Mouse (Mus musculus): Measurements from ENCODE around the gene Ddx46.
A peak's percentile ranks its signal among the peaks of the same experiment; 100 is the strongest.
"Not testable (repeated sequence)": the region's sequence is repeated elsewhere in the genome, so short reads cannot be mapped to it uniquely, and the experiment has no call there.

Ddx46 gene

DNA sequence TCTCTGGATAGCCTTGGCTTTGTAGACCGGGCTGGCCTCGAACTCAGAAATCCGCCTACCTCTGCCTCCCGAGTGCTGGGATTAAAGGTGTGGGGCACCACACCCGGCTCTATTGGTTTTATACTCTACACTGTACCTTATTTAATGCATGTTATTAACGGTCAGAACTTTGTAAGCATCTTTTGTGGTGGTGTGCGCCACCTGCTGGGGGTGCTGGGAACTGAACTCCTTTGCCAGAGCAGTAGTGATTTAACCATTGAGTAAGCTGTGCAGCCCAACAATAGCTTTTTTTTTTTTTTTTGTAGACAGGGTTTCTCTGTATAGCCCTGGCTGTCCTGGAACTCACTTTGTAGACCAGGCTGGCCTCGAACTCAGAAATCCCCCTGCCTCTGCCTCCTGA, 5.7 kb downstream of the Ddx46 start:
- peak; percentile 92 for DNase-seq

DNA sequence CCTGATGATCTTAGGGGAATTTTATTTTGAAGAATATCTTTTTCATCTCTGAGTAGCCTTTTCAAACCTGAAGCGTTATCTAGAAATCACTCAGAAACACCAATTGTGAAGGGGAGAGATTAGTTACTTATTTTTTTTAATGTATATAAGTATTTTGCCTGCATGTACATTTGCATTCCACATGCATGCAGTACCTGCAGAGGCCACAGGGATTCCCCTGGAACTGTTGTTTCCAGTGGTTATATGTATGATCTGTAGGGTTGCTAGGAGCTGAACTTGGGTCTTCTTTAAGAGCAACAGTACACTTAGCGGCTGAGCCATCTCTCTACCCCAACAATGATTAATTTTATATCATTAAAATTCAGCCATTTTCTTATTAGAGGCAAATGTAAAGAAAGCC, 9.7 kb downstream of the Ddx46 start:
- peak; percentile 13 for DNase-seq

GRCm38 (mm10) chr13:55650098-55650497, 15.3 kb downstream of the Ddx46 start:
- DNase-seq: peak; percentile 28

GRCm38 (mm10) chr13:55650980-55651379, 16.2 kb downstream of the Ddx46 start:
- DNase-seq: no peak

DNA sequence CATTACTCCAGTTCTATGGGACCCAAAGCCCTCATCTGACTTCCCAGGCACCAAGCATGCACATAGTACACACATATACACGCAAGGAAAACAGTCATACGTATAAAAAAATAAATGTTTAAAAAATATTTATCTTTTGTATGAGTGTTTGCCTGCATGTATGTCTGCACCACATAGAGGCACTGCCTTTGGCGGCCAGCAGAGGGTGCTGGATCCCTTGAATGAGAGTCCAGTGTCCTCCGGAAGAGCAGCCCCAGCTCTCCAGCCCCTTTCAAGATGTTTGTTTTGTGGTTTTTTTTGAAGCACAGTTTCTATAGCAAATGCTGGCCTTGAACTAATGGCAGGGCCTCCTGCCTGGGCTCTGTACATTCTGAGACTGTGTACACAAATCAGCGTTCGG, 33.7 kb downstream of the Ddx46 start:
- peak; percentile 65 for DNase-seq

GRCm38 (mm10) chr13:55672711-55673110, 37.9 kb downstream of the Ddx46 start:
- no peak for DNase-seq

DNA sequence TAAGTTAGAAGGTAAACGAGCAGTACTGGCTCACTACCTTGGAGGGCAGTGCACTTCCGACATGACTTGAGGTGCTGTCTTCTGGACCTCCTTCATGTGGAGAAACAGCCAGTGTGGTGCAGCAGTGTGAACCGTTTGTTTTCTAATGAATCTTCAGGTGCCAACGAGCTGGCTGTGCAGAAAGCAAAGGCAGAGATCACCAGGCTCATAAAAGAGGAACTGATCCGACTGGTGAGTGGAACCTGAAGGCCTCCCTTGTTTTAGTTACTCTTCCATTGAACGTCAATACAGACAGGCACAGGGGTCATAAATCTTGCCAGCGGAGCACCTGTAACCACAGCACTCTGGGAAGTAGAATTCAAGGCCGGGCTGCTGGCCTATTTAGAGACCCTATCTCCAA, 42.5 kb downstream of the Ddx46 start:
- no peak for DNase-seq

DNA sequence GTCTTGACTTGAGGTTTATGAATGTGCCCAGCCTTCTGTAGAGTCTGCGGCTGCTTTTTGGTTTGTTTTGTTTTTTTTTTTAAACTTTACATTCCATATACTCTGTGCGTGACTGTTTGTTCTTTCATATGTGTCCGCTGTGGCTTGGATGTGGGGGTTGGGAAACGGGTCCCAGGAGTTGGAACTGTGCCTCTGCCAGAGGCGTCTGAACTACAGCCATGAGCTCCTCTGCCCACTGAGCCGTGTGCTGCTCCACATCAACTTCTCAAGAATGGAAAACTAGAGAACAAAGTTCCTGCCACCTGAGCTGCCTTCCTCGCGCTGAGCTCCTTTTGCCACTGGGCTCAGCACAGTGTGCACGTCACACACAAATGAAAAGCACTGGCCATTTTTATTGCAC, 47.4 kb downstream of the Ddx46 start:
- no peak for DNase-seq

GRCm38 (mm10) chr13:55683581-55683980, 48.8 kb downstream of the Ddx46 start:
- no peak for DNase-seq

GRCm38 (mm10) chr13:55686107-55686633, 51.3 kb downstream of the Ddx46 start:
- no peak for DNase-seq

GRCm38 (mm10) chr13:55687927-55688602, 53.2 kb downstream of the Ddx46 start:
- DNase-seq: no peak

GRCm38 (mm10) chr13:55692535-55693242, 57.9 kb downstream of the Ddx46 start, which contains the start of gene B230219D22Rik:
B230219D22Rik (plus strand) TSS chr13:55693124.
- DNase-seq: peak; percentile 88

- DNase-seq: peak; percentile 31
These were observed 58.5 kb downstream of the Ddx46 start for GRCm38 (mm10) chr13:55693243-55693721.

DNA sequence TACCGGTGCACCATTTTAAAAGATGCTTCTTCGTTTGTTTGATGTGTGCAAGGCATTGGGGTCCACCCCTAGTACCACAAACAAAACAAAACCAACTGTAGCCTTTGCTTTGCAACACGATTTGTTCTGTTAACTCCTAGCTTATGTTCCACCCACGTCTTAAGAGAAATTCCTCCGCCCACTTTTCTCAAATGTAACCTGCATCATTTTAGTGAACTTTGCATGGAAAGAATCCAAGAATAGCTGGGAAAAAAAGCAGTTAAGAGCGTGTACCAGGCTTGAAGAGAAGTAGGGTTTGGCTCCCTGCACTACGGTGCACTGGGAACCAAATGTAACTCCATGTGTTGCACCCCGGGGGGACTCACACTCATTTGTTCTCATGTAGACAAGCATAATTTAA, 59.3 kb downstream of the Ddx46 start:
- DNase-seq: no peak

GRCm38 (mm10) chr13:55695989-55696388, 61.2 kb downstream of the Ddx46 start:
- not testable (repeated sequence) for DNase-seq

DNA sequence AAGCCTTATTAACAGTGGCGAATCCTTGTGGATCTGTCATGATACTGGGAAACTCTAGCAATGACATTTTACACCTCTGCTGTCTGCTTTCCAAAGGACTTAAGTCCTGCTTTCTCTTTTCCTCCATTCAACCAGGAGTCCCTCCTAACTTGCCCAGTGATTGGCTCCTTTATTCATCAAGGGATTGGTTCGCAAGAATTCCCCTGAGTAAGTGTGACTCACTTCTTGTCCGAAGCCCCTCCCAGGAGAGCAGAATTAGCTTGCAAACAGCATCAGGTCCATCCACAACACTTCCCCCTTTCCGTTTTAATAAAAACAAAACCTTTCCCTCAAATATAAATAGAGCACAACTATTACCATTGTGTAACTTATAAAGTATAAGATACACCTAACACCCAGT, 69.5 kb downstream of the Ddx46 start:
- DNase-seq: no peak

DNA sequence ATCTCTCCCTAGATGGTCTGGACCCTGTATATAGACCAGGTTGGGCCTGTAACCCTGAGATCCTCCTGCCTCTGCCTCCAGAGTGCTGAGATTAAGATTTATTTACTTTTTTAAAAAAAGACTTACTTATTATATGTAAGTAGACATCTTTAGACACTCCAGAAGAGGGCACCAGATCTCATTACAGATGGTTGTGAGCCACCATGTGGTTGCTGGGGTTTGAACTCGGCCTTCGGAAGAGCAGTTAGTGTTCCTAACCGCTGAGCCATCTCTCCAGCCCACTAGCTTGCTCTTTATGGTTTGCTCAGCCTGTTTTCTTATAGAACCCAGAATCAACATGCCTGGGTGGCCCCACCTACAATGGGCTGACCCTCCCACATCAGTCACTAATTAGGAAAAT, 78.0 kb downstream of the Ddx46 start:
- DNase-seq: no peak

DNA sequence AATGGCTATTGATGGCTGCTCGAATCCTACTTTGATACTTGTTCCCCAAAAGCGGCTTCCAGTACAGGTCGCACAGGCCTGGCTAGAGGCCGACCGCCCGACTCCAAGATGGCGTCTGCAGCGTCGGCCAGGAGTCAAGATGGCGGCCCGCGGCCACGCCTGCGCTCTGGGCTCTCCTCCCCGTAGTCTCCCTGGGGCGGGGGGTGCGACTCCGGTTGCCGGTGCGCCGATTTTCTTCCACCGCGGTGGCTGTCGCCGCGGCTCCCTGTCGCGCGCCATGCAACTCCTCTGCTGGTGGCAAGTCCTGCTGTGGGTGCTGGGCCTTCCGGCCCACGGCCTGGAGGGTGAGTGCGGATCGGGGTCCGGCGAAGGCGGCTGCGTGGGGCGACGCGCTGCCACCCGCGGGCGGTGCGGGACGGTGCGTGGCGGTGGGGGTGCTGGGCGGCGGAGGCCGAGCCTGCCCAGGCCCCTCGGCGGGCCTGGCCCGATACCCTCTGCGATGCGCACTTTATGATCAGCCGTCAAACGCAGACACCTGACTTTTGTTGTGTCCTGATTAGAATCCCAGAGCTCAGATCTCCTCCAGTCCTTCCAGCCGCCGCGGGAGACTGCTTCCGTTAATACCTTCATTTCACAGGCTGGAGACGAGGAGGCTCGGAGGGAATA, 79.8 kb downstream of the Ddx46 start, which contains the start of gene Txndc15:
Gene Txndc15 (plus strand): TSS at position 150 of the 666 bp plus-strand sequence.
- peak; percentile 88 for DNase-seq

DNA sequence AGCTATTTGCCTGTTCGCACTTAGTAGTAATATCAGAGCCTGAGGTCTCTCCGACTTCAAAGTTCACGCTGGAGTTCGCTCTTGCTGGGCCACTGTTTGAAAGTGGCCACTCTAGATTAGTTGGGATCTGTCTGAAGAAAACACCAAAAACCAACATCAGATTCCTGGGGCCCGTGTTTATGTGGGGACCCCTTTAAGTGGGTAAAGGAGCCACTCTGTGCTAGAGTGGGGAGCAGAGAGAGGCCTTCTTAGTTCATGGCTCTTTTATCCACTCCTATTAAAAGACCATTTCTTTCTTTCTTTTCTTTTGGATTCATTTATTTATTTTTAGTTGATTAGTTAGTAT, 80.3 kb downstream of the Ddx46 start:
- DNase-seq: no peak

DNA sequence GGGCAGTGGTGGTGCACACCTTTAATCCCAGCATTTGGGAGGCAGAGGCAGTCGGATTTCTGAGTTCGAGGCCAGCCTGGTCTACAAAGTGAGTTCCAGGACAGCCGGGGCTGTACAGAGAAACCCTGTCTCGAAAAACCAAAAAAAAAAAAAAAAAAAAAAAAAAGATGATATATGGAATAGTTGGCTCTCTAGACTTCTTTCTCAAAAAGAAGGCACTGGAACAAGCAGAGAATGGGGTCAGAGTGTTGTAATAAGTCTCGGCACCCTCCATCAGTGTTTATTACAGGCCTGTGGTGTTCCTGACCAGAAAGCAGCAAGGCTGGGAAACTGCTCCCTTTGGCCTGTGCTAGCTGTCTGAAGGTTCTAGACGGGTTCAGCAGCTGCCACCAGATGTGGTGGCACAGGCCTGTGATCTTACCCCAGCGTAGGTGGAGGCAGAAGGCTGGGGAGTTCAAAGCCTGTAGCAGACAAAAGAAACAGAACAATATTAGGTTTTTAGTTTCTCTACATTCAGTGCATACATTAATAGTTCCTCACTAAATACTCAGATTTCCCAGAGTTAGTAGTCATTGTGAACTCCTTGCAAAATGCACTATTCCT, 81.2 kb downstream of the Ddx46 start:
- DNase-seq: no peak

DNA sequence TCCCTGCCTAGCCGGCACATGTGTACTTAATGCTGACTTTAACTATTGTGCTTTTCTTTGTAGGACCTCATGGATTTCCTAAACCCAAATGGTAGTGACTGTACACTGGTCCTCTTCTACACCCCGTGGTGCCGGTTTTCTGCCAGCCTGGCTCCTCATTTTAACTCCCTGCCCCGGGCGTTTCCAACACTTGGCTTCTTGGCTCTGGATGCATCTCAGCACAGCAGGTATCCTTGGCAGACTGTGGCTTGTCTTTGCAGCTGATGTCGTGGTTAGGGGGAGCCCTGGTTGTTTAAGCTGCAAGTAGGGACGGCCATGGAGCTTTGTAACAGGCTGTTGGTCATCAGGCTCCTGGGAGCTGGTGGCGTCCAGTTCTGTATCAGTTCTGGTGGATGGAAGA, 86.7 kb downstream of the Ddx46 start:
- DNase-seq: no peak

GRCm38 (mm10) chr13:55721995-55722394, 87.2 kb downstream of the Ddx46 start:
- DNase-seq: no peak

GRCm38 (mm10) chr13:55726598-55727119, 91.8 kb downstream of the Ddx46 start:
- peak; percentile 44 for DNase-seq
